Mouse (Mus musculus): ENCODE measurements around the gene Sept5.

Sept5 gene

DNA sequence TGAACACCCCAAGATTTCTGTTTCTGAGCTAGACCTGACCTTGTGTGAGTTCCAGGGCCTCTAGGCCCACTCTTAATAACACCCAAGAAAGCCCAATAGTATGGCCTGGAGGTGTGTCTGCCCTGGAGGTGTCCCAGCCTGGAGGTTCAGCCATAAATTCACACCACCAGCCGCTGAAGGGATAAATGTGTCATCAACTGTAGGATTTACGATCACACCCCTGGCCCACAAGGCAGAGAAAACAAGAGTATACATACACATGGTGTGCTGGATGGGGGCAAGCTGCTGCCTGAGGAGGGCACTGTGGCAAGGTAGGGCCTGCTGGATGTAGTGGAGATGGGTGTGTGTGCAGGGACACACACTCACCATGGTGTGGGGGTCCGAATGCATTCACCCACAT, 16.5 kb downstream of the Sept5 start:
- DNase-seq (ENCODE audit: low read depth): no peak

DNA sequence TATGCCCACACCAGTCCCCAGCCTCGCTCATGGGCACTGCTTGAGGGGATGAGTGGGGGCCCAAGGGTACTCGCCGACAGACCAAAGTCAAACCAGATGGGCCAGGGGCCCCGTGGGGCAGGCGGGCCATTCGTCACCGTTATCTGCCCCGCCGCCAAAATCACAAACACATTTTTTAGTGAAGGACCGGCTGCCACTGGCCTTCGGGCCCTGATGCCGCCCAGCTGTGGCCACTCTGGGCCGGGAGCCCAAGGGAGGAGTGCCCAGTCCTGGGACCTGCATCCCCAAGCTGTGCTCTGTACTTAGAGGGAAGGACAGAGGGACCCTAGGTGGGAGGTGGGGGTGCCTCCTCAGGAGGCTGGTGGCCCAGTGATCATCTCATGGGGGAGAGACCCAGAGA, 18.0 kb downstream of the Sept5 start:
- DNase-seq (ENCODE audit: low read depth): no peak

- no peak for DNase-seq (ENCODE audit: low read depth)
Observed at GRCm38 (mm10) chr16:18609099-18609498, 20.7 kb downstream of the Sept5 start.

GRCm38 (mm10) chr16:18608226-18608625, 21.5 kb downstream of the Sept5 start:
- DNase-seq (ENCODE audit: low read depth): no peak

GRCm38 (mm10) chr16:18605705-18606104, 24.0 kb downstream of the Sept5 start:
- DNase-seq (ENCODE audit: low read depth): no peak

DNA sequence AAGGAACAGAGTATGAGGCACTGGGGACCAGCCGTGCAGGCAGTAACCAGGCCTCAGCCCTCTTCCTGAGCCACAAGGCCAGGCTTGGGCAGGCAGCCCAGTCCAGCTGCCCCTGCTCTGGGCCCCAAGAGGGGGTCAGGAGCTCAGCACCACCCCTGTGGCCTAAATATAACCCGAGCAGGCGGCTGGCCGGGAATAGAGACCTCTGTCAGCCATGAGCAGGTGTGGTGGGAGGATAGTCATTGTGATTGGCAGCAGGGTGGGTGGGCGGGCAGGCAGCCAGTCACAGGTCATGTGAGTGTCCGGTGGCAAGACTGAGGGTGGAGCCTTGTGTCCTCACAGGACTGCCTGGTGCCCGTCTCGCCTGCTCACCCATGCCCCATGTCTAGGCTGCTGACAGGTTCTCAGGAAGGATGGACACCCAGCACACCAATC, 25.5 kb downstream of the Sept5 start:
- DNase-seq (ENCODE audit: low read depth): no peak

GRCm38 (mm10) chr16:18601447-18601846, 28.3 kb downstream of the Sept5 start:
- DNase-seq (ENCODE audit: low read depth): no peak

DNA sequence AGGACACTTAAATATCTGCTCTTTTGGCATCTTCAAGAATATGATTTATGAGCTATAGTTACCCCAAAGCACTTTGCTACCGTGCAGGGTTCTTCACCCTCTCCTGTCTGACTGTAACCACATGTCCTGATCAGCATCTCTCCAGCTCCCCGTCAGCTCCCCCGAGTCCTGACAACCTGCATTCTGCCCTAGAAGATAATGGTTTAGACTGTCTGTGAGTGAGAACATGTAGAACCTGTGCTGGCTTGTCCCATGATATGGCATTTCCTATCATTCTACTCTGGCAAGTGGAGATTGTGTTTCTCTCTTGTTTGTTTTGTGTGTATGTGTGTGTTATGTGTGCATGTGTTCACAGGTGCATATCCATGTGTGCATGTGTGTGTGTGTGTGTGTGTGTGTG, 31.7 kb downstream of the Sept5 start:
- DNase-seq (ENCODE audit: low read depth): no peak

DNA sequence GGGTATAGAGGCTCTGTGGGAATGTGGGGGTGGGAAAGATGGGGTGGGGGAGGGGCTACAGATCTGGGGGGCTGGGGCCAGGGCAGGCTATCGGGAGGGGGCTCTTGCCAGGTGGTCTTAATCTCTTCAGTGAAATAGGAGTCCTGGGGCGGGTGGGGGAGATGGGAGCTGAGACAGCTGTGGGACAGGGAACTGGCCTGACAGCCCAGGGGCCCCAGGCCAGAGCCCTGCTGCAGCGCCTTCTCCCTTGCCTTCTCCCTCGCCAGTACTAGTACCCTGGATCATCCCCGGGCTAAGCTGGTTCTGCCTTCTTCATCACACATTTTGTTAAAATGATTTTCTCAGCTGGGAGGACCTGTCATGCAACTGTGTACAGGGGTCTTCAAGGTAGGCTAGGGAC, 33.5 kb downstream of the Sept5 start:
- no peak for DNase-seq (ENCODE audit: low read depth)

- DNase-seq (ENCODE audit: low read depth): no peak
Observed at GRCm38 (mm10) chr16:18593930-18594329, 35.8 kb downstream of the Sept5 start.

DNA sequence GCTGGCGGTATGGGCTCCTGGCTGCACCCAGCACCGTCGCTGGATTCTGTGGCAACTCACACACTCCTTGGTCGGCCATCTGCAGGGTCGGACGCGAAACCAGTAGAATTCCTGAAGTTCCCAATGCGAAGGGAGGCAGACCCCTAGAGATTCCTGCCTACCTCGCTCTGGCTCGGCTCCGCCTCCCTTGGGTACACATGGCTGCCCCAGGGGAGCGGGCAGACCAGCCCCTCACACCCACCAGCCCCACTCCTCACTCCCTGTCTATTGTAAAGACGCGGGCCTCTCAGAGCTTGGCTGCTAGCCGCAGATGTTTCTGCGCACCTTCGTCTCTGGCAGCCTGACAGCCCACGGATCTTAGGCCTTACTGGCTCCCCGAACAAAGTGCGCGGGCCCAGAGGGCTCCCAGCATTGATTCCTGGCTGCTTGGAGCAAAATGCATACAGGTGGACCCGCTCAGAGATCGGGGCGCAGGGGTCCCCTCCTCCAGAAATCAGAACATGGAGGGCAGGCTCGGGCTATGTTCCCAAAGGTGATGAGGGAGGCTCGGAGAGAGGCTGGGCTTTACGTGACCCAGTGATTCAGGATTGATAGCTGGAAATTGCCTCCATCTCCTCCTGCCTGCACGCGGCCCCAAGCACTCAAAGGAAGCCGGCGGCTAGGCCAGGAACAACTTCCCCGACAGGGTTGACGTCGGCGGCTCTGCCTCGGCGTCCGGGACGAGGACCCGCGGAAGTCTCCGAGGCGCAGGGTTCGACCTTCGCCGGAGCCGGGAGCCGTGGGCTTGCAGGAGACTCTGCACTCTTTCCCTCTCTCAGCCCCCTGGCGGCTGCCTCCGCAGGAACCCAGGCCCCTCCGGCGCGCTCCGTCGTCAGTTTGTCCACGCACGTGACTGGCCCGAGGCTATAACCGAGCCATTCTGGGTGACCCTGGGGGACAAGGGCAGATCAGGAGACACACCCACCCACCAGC, 38.4 kb downstream of the Sept5 start:
- peak; percentile 29 for DNase-seq (ENCODE audit: low read depth)

GRCm38 (mm10) chr16:18589804-18590790, 39.7 kb downstream of the Sept5 start, which contains the start of gene Tbx1:
Tbx1 (minus strand) TSS chr16:18590671.
- DNase-seq (ENCODE audit: low read depth): peak; percentile 73

DNA sequence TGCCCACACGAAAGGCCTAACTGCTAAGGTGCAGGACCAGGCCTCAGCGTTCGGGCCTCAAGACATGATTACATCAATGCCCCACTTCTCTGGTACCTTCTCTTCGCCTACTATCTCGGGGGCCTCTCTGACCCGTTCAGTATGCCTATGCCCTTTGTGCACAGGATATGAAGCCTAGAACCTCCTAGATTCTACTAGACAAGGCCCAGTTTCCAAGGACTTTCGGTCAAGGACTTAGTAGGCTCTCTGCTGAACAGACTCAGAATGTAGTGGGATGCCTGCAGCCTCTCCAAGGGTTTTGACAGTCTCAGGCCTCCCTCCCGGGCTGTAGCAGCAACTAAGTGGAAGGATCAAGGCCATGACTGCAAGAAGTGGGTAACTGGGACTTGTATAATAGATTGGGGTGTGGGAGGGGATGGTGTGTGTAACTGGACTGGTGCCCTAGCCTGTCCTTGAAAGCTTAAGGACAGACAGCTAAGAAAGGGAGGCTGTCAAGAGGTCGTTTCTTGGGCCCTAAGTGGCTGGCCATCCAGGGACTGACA, 40.6 kb downstream of the Sept5 start:
- no peak for DNase-seq (ENCODE audit: low read depth)

- no peak for DNase-seq (ENCODE audit: low read depth)
Observed at GRCm38 (mm10) chr16:18588738-18589055, 41.1 kb downstream of the Sept5 start.

GRCm38 (mm10) chr16:18587847-18588737, 41.7 kb downstream of the Sept5 start:
- DNase-seq (ENCODE audit: low read depth): no peak

DNA sequence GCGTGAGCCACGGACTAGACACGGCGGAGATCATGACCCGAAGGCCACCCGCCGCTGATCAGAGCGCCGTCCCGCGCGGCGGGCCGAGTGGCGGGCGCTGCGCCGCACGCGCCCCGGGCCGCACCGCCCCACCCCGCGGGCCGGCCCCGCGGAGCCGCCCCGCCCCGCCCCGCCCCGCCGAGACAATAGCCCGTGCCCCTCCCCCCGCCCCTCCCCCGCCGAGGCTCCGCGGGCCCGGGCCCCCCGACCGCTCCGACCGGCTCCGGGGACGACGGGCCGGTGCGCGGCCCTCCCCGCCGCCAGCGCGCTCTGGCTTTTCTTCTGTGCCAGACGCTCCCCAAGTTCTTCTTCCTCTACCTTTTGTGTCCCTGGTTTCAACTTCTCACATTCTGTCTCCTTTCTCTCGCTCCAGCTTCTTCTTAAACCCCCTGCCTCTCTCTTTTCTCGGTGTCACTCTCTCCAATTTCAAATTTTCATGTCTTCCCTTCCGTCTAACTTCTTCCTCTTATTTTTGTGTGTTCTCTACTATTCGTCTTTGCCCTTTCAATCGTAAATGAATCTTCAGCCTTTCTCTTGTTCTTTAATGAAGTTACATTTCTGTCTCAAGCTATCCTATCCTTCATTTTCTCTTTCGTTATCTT, 42.7 kb downstream of the Sept5 start:
- DNase-seq (ENCODE audit: low read depth): no peak

DNA sequence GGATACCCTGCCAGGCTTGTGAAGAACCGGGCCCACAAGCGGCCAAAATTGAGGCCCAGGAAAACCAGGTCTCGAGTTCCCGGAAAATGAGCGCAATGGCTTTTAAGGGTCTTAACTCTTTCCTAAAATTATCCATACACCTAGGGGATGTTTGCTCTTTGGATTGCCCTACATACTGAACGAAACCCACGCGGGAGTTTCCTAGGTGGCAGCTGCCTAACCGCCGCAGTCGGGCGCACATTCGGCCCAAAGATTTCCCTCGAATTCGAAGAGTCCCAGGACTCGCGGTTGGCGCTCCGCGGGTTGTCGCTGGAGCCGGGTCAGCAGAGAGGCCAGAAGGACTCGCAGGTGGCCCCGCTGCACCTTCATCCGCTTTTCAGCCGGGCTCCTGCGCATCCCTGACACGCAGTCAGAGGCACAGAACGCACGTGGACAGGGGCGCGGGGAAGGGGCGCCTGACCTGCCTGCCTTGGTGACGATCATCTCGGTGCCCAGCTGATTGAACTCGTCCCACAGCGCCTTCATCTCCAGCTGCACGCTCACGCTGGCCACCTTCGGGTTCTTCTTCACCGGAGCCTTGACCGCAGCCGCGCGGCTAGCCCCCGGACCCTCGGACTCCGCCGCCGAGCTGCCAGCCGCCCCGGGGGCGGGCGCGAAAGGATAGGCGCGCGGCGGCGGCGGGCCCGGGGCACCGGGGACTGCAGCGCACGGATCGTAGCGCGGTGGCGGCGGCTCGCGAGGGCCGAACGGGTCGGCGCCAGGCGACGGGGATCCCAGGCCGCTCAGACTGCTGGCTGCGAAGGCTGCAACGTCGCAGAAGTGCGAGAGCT, 43.5 kb downstream of the Sept5 start:
- DNase-seq (ENCODE audit: low read depth): no peak

- DNase-seq (ENCODE audit: low read depth): no peak
Observed at GRCm38 (mm10) chr16:18585676-18586075, 44.1 kb downstream of the Sept5 start.

- no peak for DNase-seq (ENCODE audit: low read depth)
Observed at GRCm38 (mm10) chr16:18584901-18585510, 44.7 kb downstream of the Sept5 start.

Measured in naive thymus-derived CD4-positive, alpha-beta T cell, adult 2 months (primary cell).